Mouse (Mus musculus) C2C12 (cell line): ENCODE results near the gene Cited2.

Source experiments
- MAX ChIP-seq: IDR thresholded peaks from one replicate; pipeline ENCODE4 v1.6.1; 2011; ENCODE audit warnings: mild to moderate bottlenecking, control low read depth
- MYOG ChIP-seq: IDR thresholded peaks from one replicate; pipeline ENCODE4 v1.6.1; 2011; ENCODE audit not compliant: control insufficient read depth, insufficient read length; ENCODE audit errors: extremely low read depth

- no peak for TF ChIP-seq MYOG
- no peak for TF ChIP-seq MAX
Observed at GRCm38 (mm10) chr10:17772364-17772763, 49.3 kb downstream of the Cited2 start.
